Mouse (Mus musculus) lung, postnatal 14 days (tissue): ENCODE results near the gene Fis1.
"Not testable (repeated sequence)": the region's sequence is repeated elsewhere in the genome, so short reads cannot be mapped to it uniquely, and the experiment has no call there.

ENCODE experiments used
- DNase-seq: peaks from one replicate; pipeline ENCODE4 v3.0.0; 2021

The Fis1 gene

DNA sequence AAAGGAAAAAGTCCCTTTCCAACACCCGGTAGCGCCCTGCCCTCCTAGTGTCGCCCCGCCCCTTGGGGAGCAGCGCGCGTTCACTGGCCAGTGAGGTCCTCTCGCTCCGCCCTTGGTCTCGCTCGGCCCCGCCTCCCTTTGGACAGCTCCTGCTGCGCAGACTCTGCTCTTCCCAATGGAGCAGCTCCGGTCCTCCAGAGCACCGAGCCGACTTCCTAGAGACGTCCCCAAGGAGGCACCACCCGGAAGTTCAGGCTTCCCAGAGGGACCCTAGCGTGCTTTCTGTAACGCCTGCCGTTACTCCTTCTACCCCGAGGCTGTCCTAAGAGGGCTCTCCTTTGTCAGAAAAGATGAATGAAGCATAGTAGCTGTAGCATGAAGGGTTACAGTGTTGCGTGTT is at the start of gene Fis1:
TSS of gene Fis1 (plus strand) at position 261 of the 400 bp plus-strand sequence.
- DNase-seq = peak; percentile 97

DNA sequence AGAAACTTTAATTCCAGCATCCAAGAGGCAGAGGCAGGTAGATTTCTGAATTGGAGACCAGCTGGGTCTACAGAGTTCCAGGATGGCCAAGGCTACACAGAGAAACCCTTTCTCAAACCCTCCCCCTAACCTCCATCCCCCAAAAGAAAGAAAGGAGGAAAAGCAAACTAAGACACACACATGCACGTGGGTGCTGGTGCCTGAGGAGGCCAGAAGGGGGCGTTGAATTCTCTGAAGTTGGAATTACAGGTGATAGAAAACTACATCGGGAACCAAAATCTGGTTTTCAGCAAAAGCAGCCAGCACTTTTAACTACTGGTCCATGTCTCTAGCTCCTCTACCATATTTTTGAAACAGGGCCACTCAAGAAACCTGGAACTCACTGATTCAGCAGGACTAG is 48.5 kb upstream of the Fis1 start:
- DNase-seq = no peak

GRCm38 (mm10) chr5:136905630-136906029 is 47.4 kb upstream of the Fis1 start:
- peak; percentile 34 for DNase-seq

GRCm38 (mm10) chr5:136907587-136907986 is 45.5 kb upstream of the Fis1 start:
- no peak for DNase-seq

- DNase-seq = peak; percentile 93
Observed at GRCm38 (mm10) chr5:136907991-136908857, 44.9 kb upstream of the Fis1 start, which contains the start of gene Ift22. Ift22 (plus strand) TSS chr5:136908150.

GRCm38 (mm10) chr5:136914183-136914582 is 38.9 kb upstream of the Fis1 start:
- DNase-seq = no peak

- no peak for DNase-seq
Observed at GRCm38 (mm10) chr5:136917613-136918242, 35.3 kb upstream of the Fis1 start.

GRCm38 (mm10) chr5:136918655-136919472 is 34.2 kb upstream of the Fis1 start:
- peak; percentile 62 for DNase-seq

DNA sequence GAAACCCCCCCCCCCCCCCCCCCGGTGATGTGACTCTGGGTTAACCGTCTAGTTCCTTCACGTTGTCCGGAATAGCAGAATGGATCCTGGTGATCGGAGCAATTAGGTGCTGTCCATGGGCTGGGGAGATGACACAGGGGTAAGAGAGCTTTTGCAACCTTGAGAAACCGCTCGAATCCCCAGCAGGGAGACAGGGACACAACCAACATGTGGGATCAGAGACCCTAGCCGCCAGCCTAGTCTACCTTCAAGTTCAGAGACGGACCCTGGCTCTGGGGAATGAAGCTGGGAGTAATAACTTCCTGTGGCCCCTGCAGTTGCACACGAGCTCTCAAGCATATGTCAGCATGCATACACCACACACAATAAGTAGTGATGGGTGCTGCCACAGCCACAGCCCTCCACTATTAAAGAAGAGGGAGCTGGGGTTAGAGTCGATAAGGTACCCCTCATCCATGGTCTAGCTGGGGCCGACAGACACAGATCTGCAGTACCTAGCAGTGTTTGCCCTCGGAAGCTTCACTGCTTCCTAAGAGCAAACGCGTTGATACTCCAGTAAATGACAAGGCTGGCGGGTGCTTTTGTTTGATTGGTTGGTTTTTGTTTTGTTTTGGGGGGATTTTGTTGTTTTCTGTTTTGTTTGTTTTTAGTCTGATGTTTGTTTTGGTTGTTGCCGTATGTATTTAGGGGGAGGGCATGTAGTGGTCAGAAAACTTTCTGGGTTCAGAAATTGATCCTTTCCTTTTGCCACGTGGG is 33.4 kb upstream of the Fis1 start:
- DNase-seq = no peak

DNA sequence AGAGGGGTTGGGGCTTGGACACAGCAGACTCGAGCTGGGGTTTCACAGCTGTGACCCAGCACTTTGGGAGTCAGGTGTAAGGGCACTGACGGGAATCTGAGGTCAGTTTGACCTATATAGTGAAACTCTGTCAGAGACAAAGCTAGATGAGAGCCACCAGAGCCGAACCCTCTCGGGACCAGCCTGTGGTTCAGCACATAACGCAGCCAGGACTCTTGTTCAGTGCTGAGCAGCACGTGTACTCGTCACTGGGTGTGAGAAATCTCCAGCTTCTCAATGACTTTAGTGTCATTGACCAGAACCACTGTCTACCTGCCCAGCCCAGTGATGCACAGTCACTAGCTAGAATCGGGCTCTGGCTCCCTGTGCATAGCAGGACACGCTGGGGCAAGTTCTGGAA is 30.2 kb upstream of the Fis1 start:
- DNase-seq = no peak

DNA sequence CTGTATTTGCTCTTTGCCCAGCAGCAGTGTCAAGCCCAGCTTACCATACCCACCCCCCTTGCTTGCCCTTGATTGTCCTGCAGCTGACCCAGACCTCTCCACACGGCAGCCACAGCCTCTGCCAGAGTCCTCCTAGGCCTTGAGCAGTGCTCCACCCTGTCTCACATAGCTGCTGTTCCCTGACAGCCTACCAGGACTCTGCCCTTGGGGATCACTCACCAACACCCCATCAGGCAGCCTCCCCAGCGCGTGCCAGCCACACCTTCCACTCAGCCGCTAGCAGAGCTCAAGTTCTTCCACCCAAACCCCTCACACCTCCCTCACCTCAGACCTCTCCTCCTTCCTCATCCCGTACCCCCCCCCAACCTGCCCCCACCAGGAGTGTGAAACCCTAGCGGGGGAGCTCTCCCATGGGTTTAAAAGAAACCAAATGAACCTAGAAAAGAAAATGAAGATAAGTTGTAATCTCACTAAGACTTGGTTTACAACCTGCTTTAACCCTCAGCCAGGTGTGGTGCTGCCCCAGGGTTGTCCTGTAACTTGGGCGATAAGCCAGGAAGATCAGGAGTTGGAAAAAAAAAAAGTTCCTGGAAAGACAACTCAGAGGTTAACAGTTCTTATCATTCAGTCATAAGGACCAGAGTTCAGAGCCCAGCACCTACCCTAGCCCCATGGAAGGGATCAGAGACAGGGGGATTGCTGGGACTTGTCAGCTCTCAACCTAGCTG is 29.2 kb upstream of the Fis1 start:
- no peak for DNase-seq

DNA sequence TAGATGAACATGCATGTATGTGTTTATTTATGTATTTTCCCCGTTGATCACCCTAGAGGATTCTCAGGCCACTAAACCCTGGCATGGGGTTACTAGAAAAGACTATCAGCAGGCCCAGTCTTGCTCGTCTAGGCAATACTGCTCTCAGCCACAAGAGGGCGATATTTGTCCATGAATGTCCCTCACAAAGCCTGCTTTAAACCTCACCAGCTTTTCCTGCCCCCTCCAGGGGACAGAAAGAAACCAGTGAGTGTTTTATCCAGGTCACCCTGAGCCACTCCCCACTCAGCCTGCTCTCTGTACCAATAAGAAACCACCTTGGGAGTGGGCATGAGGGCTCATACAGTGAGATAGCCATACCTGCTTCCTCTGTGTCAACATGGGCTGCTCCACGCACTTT is 24.0 kb upstream of the Fis1 start:
- DNase-seq = peak; percentile 89

DNA sequence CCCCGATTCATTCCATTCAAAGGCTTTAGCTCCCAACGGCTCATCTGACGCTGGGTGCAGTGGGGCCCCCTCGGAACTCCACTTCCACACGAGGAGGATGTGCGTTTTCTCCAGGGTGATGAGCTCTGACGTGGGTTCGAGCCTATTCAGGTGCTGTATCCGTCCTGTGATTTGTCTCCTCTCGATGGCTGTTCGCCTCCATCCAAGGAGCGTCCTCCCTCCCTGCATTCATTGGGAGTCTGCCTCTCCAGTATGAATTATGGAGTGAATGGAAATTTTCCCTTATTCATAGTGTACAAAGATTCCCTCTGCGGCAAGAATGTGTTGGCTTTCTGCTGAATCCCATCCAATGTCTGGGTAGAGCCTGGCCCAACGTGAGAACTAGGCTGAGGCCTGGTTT is 21.2 kb upstream of the Fis1 start:
- DNase-seq = no peak

- DNase-seq = no peak
Observed at GRCm38 (mm10) chr5:136932956-136933355, 20.1 kb upstream of the Fis1 start.

DNA sequence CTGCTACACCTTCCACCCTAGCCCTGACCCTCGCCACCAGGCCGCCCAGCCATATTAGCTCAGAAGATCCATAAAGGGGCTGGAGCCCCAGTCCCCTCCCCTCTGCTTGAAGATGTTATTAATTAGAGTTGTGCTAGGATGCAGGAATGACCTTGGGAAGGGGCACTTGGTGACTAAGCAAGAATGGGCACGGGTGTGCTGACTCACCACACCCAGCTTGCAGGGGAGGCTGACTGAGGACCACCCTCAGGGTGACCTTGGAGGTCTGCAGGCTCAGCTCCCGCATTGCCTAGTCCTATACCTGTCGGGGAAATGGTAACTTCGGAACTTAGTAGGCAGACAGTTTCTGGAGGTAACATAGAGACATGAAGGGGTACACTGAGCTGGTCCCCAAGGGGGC is 19.1 kb upstream of the Fis1 start:
- DNase-seq = no peak

GRCm38 (mm10) chr5:136935905-136936695 is 17.0 kb upstream of the Fis1 start:
- peak; percentile 30 for DNase-seq

- DNase-seq = no peak
Observed at GRCm38 (mm10) chr5:136936750-136937149, 16.3 kb upstream of the Fis1 start.

DNA sequence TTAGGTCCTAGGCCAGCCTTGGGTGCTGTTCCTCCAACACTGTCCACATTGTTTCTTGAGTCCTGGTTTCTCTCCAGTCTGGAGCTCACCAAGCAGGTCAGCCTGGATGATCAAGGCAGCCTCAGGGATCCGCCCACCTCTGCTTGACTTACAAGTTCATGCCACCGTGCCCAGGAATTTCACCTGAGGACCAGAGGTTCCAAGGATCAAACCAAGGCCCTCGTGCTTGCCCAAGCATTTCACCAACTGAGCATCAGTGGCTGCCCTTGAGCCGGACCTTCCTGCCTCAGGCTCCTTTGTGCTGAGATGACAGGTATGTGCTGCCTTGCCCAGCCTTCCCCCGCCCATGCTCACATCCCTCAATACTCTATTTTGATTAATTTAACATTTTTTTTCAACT is 15.5 kb upstream of the Fis1 start:
- DNase-seq = no peak

GRCm38 (mm10) chr5:136939284-136939683 is 13.8 kb upstream of the Fis1 start:
- no peak for DNase-seq

DNA sequence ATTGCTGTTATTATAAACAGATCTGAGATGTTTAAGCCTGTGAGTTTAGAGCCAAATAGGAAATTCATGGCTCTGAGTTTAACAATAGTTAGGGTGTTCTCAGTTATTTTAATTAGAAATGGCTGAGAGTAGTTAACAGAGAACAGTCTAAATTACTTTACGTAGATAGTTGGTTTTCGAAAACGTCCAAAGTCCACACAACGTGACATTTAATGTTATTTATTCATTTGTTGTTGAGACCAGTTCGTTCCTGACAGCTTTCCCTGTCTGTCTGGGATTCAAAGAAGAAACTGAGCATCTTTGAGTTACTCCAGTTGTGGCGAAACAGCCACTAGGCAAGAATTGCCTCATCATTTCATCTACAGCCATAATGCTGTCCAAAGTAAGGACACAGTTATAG is 13.0 kb upstream of the Fis1 start:
- not testable (repeated sequence) for DNase-seq
